Comparison of ENCODE assay signal across 9 mouse cellular contexts in genomic region chr7:46587466-46587865, GRCm38 (mm10). TPM values are rescaled to one million over a fixed set of nuclear protein-coding genes. Genes with fewer than 3 reads are reported as not detected.
DNase-seq lines count a peak whose midpoint lies in the region; ATAC-seq and TF ChIP-seq lines count a peak whose summit lies in the region.
"Had no signal": no experiment of that assay in that cellular context is flagged by ENCODE, and none has a peak within 500 bp of the region (broad histone marks: within the 10 kb centered on the region; RNA-seq: fewer than 3 reads in every experiment).

No protein-coding gene starts in this region.

- H3K4me1 ChIP-seq in forebrain, embryonic 10.5 days: peaks cover 7% of the 10 kb centered on the region; the same call in 1 of the 2 replicates
- H3K4me1 ChIP-seq in forebrain, embryonic 15.5 days: 0 out of 2 replicates have a peak, but pooled peaks cover 3% of the 10 kb centered on the region
- no peaks in the 10 kb centered on the region for H3K4me1 ChIP-seq in lung, postnatal 0 days (ENCODE audit: insufficient read depth, low read depth, low read length)
- H3K4me1 ChIP-seq: liver, embryonic 13.5 days had no signal

- H3K27me3 ChIP-seq in forebrain, embryonic 10.5 days (ENCODE audit: poor library complexity, severe bottlenecking): no peaks in the 10 kb centered on the region
- no peaks in the 10 kb centered on the region for H3K27me3 ChIP-seq in forebrain, embryonic 15.5 days
- H3K27me3 ChIP-seq in lung, postnatal 0 days (replicated peaks; ENCODE audit: insufficient read depth, low read length): no peaks in the 10 kb centered on the region
- H3K27me3 ChIP-seq: liver, embryonic 13.5 days had no signal

- H3K27ac ChIP-seq in forebrain, embryonic 10.5 days: 0 out of 2 replicates have a peak overlapping the region, but pooled peaks have one; percentile 35
- no peak overlapping the region for H3K27ac ChIP-seq in forebrain, embryonic 15.5 days (replicated peaks)
- no peak overlapping the region for H3K27ac ChIP-seq in lung, postnatal 0 days (ENCODE audit: low read length)
- H3K27ac ChIP-seq: liver, embryonic 13.5 days had no signal

- no peak for TF ChIP-seq EP300 in lung, postnatal 0 days (IDR thresholded peaks at IDR 0.05)

- no peak for TF ChIP-seq CTCF in lung, postnatal 0 days (IDR thresholded peaks at IDR 0.05)

- H3K4me2 ChIP-seq in forebrain, embryonic 15.5 days (replicated peaks): no peak overlapping the region
- H3K4me2 ChIP-seq in lung, postnatal 0 days (replicated peaks; ENCODE audit: low read depth, low read length): no peak overlapping the region
- H3K4me2 ChIP-seq: liver, embryonic 13.5 days had no signal

- no peaks in the 10 kb centered on the region for H3K36me3 ChIP-seq in forebrain, embryonic 10.5 days (replicated peaks)
- no peaks in the 10 kb centered on the region for H3K36me3 ChIP-seq in forebrain, embryonic 15.5 days
- no peaks in the 10 kb centered on the region for H3K36me3 ChIP-seq in lung, postnatal 0 days (ENCODE audit: insufficient read depth, low read length)
- H3K36me3 ChIP-seq: liver, embryonic 13.5 days had no signal

- no peak for ATAC-seq in forebrain, embryonic 15.5 days (replicated peaks)
- no peak for ATAC-seq in lung, postnatal 0 days
- ATAC-seq in CD4-positive, CD25-positive, alpha-beta regulatory T cell, adult 4 months: no peak

- no peaks in the 10 kb centered on the region for H3K9me3 ChIP-seq in forebrain, embryonic 10.5 days
- H3K9me3 ChIP-seq in forebrain, embryonic 15.5 days: no peaks in the 10 kb centered on the region
- H3K9me3 ChIP-seq in lung, postnatal 0 days (ENCODE audit: low read length): no peaks in the 10 kb centered on the region
- H3K9me3 ChIP-seq: liver, embryonic 13.5 days had no signal

- no peak for DNase-seq in forebrain, embryonic 10.5 days (ENCODE audit: extremely low spot score, low spot score)
- DNase-seq in right cerebral cortex, adult 18-20 months: peak; percentile 75
- DNase-seq in right cerebral cortex, postnatal 14 days: no peak
- peak; percentile 45 to 73 for DNase-seq in left cerebral cortex, adult 9 months (ENCODE audit: low spot score in 2 of 2)
- peak; percentile 24 for DNase-seq in thymus, postnatal 14 days
- no peak for DNase-seq in lung, postnatal 0 days (ENCODE audit: low spot score)
- DNase-seq: liver, embryonic 13.5 days had no signal

- no peak overlapping the region for H3K4me3 ChIP-seq in forebrain, embryonic 10.5 days
- H3K4me3 ChIP-seq in forebrain, embryonic 15.5 days: no peak overlapping the region
- no peak overlapping the region for H3K4me3 ChIP-seq in lung, postnatal 0 days (ENCODE audit: low read depth, low read length)
- H3K4me3 ChIP-seq: liver, embryonic 13.5 days had no signal

- no peak overlapping the region for H3K9ac ChIP-seq in forebrain, embryonic 15.5 days (replicated peaks)
- H3K9ac ChIP-seq in lung, postnatal 0 days (replicated peaks; ENCODE audit: low read depth): no peak overlapping the region
- H3K9ac ChIP-seq: liver, embryonic 13.5 days had no signal

- WGBS in forebrain, embryonic 10.5 days: 77% methylated on average over 17 of the region's 17 CpGs
- 69% methylated on average over 17 of the region's 17 CpGs for WGBS in forebrain, embryonic 15.5 days
- WGBS in lung, postnatal 0 days: 40% methylated on average over 17 of the region's 17 CpGs

RNA-seq across cellular contexts. Expression of gene Sergef, which starts 52.1 kb away (rescaled TPM):
- polyA plus RNA-seq in forebrain, embryonic 10.5 days (2016; fragmentation: Nextera tagmentation; extraction: Ambion mirVana): 15.6 and 16.7 TPM in 2 replicates
- polyA plus RNA-seq in forebrain, embryonic 15.5 days (2015; fragmentation: Nextera tagmentation; extraction: Ambion mirVana): 28.4 and 29.4 TPM in 2 replicates
- 7.2 and 8.3 TPM in 2 replicates for polyA plus RNA-seq in lung, postnatal 0 days (2015; fragmentation: Nextera tagmentation; extraction: Ambion mirVana)
- polyA plus RNA-seq in CD4-positive, CD25-positive, alpha-beta regulatory T cell, adult 4 months (2017; shearing (Covaris generic)): 10 to 100 TPM; 20.2 to 25.5 TPM

Comparison
In these comparisons a context has a peak if more than half of its experiments do, and no peak if none do; other contexts are left out.
1. DNase-seq: peak in right cerebral cortex, adult 18-20 months (single experiment), left cerebral cortex, adult 9 months (2 of 2) and thymus, postnatal 14 days (single experiment); none in forebrain, embryonic 10.5 days (single experiment), right cerebral cortex, postnatal 14 days (single experiment) and lung, postnatal 0 days (single experiment).